Comparison of ENCODE assay signal across 19 mouse cellular contexts in genomic region chr4:7581931-7582330, GRCm38 (mm10).
DNase-seq lines count a peak whose midpoint lies in the region; ATAC-seq and TF ChIP-seq lines count a peak whose summit lies in the region.
"Had no signal": no experiment of that assay in that cellular context is flagged by ENCODE, and none has a peak within 500 bp of the region (broad histone marks: within the 10 kb centered on the region; RNA-seq: fewer than 3 reads in every experiment).

No protein-coding gene starts in this region.

- no peak overlapping the region for H3K9ac ChIP-seq in hindbrain, embryonic 13.5 days
- H3K9ac ChIP-seq in hindbrain, postnatal 0 days (replicated peaks; ENCODE audit: low read length), result no peak overlapping the region
- H3K9ac ChIP-seq in midbrain, embryonic 15.5 days, result no peak overlapping the region
- H3K9ac ChIP-seq: liver, postnatal 0 days had no signal

- H3K4me2 ChIP-seq in hindbrain, embryonic 13.5 days, result no peak overlapping the region
- no peak overlapping the region for H3K4me2 ChIP-seq in hindbrain, postnatal 0 days (ENCODE audit: low read depth, low read length)
- H3K4me2 ChIP-seq in midbrain, embryonic 15.5 days, result 0 out of 2 replicates have a peak overlapping the region, but pooled peaks have one; percentile 7

- H3K36me3 ChIP-seq in hindbrain, embryonic 13.5 days, result no peaks in the 10 kb centered on the region
- no peaks in the 10 kb centered on the region for H3K36me3 ChIP-seq in hindbrain, postnatal 0 days (ENCODE audit: insufficient read depth, low read length)
- no peaks in the 10 kb centered on the region for H3K36me3 ChIP-seq in midbrain, embryonic 15.5 days (replicated peaks)
- H3K36me3 ChIP-seq: heart, embryonic 10.5 days had no signal

- H3K9me3 ChIP-seq in hindbrain, embryonic 13.5 days, result no peaks in the 10 kb centered on the region
- no peaks in the 10 kb centered on the region for H3K9me3 ChIP-seq in hindbrain, postnatal 0 days (ENCODE audit: low read length)
- no peaks in the 10 kb centered on the region for H3K9me3 ChIP-seq in midbrain, embryonic 15.5 days
- H3K9me3 ChIP-seq: heart, embryonic 10.5 days had no signal

- peak overlapping the region; percentile 83 for H3K27ac ChIP-seq in hindbrain, embryonic 13.5 days
- H3K27ac ChIP-seq in hindbrain, postnatal 0 days, result no peak overlapping the region
- peak overlapping the region; percentile 81 for H3K27ac ChIP-seq in midbrain, embryonic 15.5 days
- H3K27ac ChIP-seq: heart, embryonic 10.5 days had no signal

- no peaks in the 10 kb centered on the region for H3K27me3 ChIP-seq in hindbrain, embryonic 13.5 days
- H3K27me3 ChIP-seq in hindbrain, postnatal 0 days (ENCODE audit: insufficient read depth, low read length), result no peaks in the 10 kb centered on the region
- H3K27me3 ChIP-seq in midbrain, embryonic 15.5 days (replicated peaks), result no peaks in the 10 kb centered on the region

- DNase-seq in hindbrain, postnatal 0 days (ENCODE audit: low spot score), result no peak
- peak; percentile 25 for DNase-seq in Muller cell, postnatal 12 days (ENCODE audit: inconsistent ontology term)
- peak; percentile 16 for DNase-seq in brain, adult 2 months (ENCODE audit: low read depth, low spot score)
- no peak for DNase-seq in embryo, embryonic 10.5 days (ENCODE audit: low spot score)
- no peak for DNase-seq in adrenal gland, adult (ENCODE audit: inconsistent age in 2 of 2, low spot score in 1 of 2)
- DNase-seq: adrenal gland, adult 8-10 months; cerebellum, postnatal 10 days; embryo, embryonic 11 days; heart, postnatal 10 days; kidney, adult 2 months; kidney, postnatal 10 days; left cerebral cortex, postnatal 4 days; liver, postnatal 0 days; lung, postnatal 10 days; right cerebral cortex, postnatal 4 days; thymus, adult 2 months had no signal

- no peak for ATAC-seq in hindbrain, embryonic 13.5 days (ENCODE audit: low FRiP score)
- no peak for ATAC-seq in hindbrain, postnatal 0 days
- ATAC-seq in midbrain, embryonic 15.5 days (replicated peaks), result no peak
- ATAC-seq: liver, postnatal 0 days had no signal

- 52% methylated on average over 4 of the region's 4 CpGs for WGBS in hindbrain, embryonic 13.5 days
- 44% methylated on average over 4 of the region's 4 CpGs for WGBS in hindbrain, postnatal 0 days
- 21% methylated on average over 4 of the region's 4 CpGs for WGBS in midbrain, embryonic 15.5 days

- H3K4me1 ChIP-seq in hindbrain, embryonic 13.5 days (replicated peaks), result peaks cover 16% of the 10 kb centered on the region
- H3K4me1 ChIP-seq in hindbrain, postnatal 0 days (ENCODE audit: insufficient read depth, low read length), result no peaks in the 10 kb centered on the region
- H3K4me1 ChIP-seq in midbrain, embryonic 15.5 days, result peaks cover 18% of the 10 kb centered on the region
- H3K4me1 ChIP-seq: heart, embryonic 10.5 days had no signal

- no peak overlapping the region for H3K4me3 ChIP-seq in hindbrain, embryonic 13.5 days
- H3K4me3 ChIP-seq in hindbrain, postnatal 0 days (ENCODE audit: low read length), result no peak overlapping the region
- H3K4me3 ChIP-seq in midbrain, embryonic 15.5 days, result no peak overlapping the region
- H3K4me3 ChIP-seq: heart, embryonic 10.5 days had no signal

- TF ChIP-seq CTCF in hindbrain, postnatal 0 days (IDR thresholded peaks at IDR 0.05; ENCODE audit: low read depth), result no peak

Comparison
In these comparisons a context has a peak if more than half of its experiments do, and no peak if none do; other contexts are left out.
1. DNase-seq: peak in Muller cell, postnatal 12 days (single experiment) and brain, adult 2 months (single experiment); none in hindbrain, postnatal 0 days (single experiment), embryo, embryonic 10.5 days (single experiment) and adrenal gland, adult (0 of 2).